Mouse (Mus musculus): ENCODE measurements around the gene Hjurp.
A peak's percentile ranks its signal among the peaks of the same experiment; 100 is the strongest.

GRCm38 (mm10) chr1:88277818-88278511 lies 532 bp upstream of the Hjurp start:
- TF ChIP-seq ZC3H11A (IDR thresholded peaks at IDR 0.05; ENCODE audit: low read depth, low read length) (no peak), CTCF (conservative IDR thresholded peaks at IDR 0.05 in 1 of 2, IDR thresholded peaks at IDR 0.05 in 1 of 2; ENCODE audit: low read depth in 2 of 2, low read length in 2 of 2) (no peak; a peak in 1 of 4 replicates), GABPA (IDR thresholded peaks at IDR 0.05; ENCODE audit: insufficient replicate concordance, low read depth, low read length) (no peak), SIN3A (IDR thresholded peaks at IDR 0.05; ENCODE audit: low read length) (no peak), POLR2A (IDR thresholded peaks at IDR 0.05; ENCODE audit: low read depth, low read length) (no peak), EP300 (IDR thresholded peaks at IDR 0.05; ENCODE audit: low read length) (peak; percentile 34; the same call in 1 of the 2 replicates), CHD2 (IDR thresholded peaks at IDR 0.05; ENCODE audit: low read length) (no peak), TBP (conservative IDR thresholded peaks at IDR 0.05; ENCODE audit: low read depth, low read length) (no peak), ZNF384 (IDR thresholded peaks at IDR 0.05; ENCODE audit: low read depth, low read length) (no peak), POLR2AphosphoS2 (IDR thresholded peaks at IDR 0.05; ENCODE audit: low read depth, low read length) (no peak)
